Mouse (Mus musculus) c-Kit-positive CD71-positive TER-119-negative erythroid progenitor cells, embryonic 14.5 days (primary cell): ENCODE results near the gene Nufip2.

Source experiments
- DNase-seq: peaks from one replicate; pipeline ENCODE4 v3.0.0-alpha.2; 2013; ENCODE audit warnings: low read depth

The Nufip2 gene

GRCm38 (mm10) chr11:77771879-77772713 lies 86.1 kb downstream of the Nufip2 start:
- no peak for DNase-seq

GRCm38 (mm10) chr11:77775701-77776400 lies 89.9 kb downstream of the Nufip2 start:
- no peak for DNase-seq

GRCm38 (mm10) chr11:77777436-77777835 lies 91.5 kb downstream of the Nufip2 start:
- DNase-seq: no peak

GRCm38 (mm10) chr11:77777937-77778336 lies 92.0 kb downstream of the Nufip2 start:
- DNase-seq: no peak

- no peak for DNase-seq
These were observed 93.3 kb downstream of the Nufip2 start for GRCm38 (mm10) chr11:77779240-77779639.

- no peak for DNase-seq
These were observed 95.1 kb downstream of the Nufip2 start for GRCm38 (mm10) chr11:77781088-77781487.

GRCm38 (mm10) chr11:77782104-77782815 lies 96.3 kb downstream of the Nufip2 start:
- no peak for DNase-seq

- DNase-seq: no peak
These were observed 97.3 kb downstream of the Nufip2 start for GRCm38 (mm10) chr11:77783211-77783746.

GRCm38 (mm10) chr11:77783747-77784646 lies 98.0 kb downstream of the Nufip2 start:
- DNase-seq: no peak

- no peak for DNase-seq
These were observed 98.9 kb downstream of the Nufip2 start for GRCm38 (mm10) chr11:77784894-77785293.

GRCm38 (mm10) chr11:77785396-77785767 lies 99.4 kb downstream of the Nufip2 start:
- DNase-seq: no peak

- no peak for DNase-seq
These were observed 100.0 kb downstream of the Nufip2 start for GRCm38 (mm10) chr11:77785768-77786561.

- no peak for DNase-seq
These were observed 101.8 kb downstream of the Nufip2 start, which contains the start of gene Gm10277 for GRCm38 (mm10) chr11:77787707-77788106. Gene Gm10277, minus strand, starts transcription at chr11:77787747.

GRCm38 (mm10) chr11:77789512-77789911 lies 103.6 kb downstream of the Nufip2 start:
- DNase-seq: no peak

GRCm38 (mm10) chr11:77790286-77790685 lies 104.3 kb downstream of the Nufip2 start:
- no peak for DNase-seq

GRCm38 (mm10) chr11:77791241-77791727 lies 105.3 kb downstream of the Nufip2 start:
- no peak for DNase-seq
